ENCODE assay signal across 10 mouse cellular contexts in the genomic region with DNA sequence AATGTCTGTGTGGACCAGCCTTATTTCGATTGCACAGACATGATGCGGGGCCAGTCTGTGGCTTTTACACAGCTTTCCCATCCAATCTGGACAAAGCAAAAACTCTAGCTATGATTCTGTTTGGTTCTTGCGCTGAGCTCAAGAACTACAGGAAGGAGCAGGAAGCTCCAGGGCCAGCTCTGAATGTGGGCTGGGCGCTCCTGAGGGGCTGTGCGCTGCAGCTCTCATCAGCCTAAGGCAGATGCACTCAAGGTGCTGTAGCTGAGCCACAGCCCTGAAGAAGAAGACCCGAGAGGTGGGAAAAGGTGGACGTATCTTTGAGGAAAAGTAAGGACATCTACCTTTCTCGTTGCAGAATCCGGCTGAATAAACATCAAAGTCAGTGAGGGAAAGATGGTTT.
"Had no signal": no experiment of that assay in that cellular context is flagged by ENCODE, and none has a peak within 500 bp of the region (broad histone marks: within the 10 kb centered on the region; RNA-seq: fewer than 3 reads in every experiment).

No protein-coding gene starts in this region.

- H3K9ac ChIP-seq: limb, embryonic 12.5 days; liver, embryonic 13.5 days; liver, postnatal 0 days had no signal

- H3K27ac ChIP-seq: kidney, postnatal 0 days; layer of hippocampus, adult 2 months; limb, embryonic 12.5 days; liver, embryonic 13.5 days; stomach, postnatal 0 days had no signal

- DNase-seq: kidney, adult 9 months; kidney, postnatal 36 days; liver; liver, embryonic 13.5 days; liver, postnatal 0 days; thymus, postnatal 4 days had no signal

- H3K4me1 ChIP-seq: limb, embryonic 12.5 days; liver, embryonic 13.5 days had no signal

- H3K4me2 ChIP-seq: limb, embryonic 12.5 days; liver, embryonic 13.5 days had no signal

- H3K4me3 ChIP-seq: layer of hippocampus, adult 2 months; limb, embryonic 12.5 days; liver, embryonic 13.5 days had no signal

- H3K9me3 ChIP-seq: liver, embryonic 13.5 days had no signal

- H3K36me3 ChIP-seq: limb, embryonic 12.5 days; liver, embryonic 13.5 days had no signal

- ATAC-seq: liver, postnatal 0 days had no signal

- H3K27me3 ChIP-seq: limb, embryonic 12.5 days; liver, embryonic 13.5 days had no signal
